Mouse (Mus musculus) ES-E14 (cell line): ENCODE measurements around the gene Actr6. TPM values are rescaled to one million over a fixed set of nuclear protein-coding genes. Genes with fewer than 3 reads are reported as not detected.

ENCODE experiments used
- DNase-seq: peaks from one replicate; pipeline ENCODE4 v3.0.0-alpha.2; 2013; ENCODE audit warnings: low read depth, low spot score
- H3K27ac ChIP-seq: 2 replicates; pipeline ENCODE4 v1.5.1; 2012; ENCODE audit warnings: low read depth, mild to moderate bottlenecking, low read length, moderate library complexity, mixed read lengths; ENCODE audit not compliant: poor library complexity, insufficient read depth, severe bottlenecking
- H3K36me3 ChIP-seq: 2 replicates; pipeline ENCODE4 v1.6.1; 2012; ENCODE audit warnings: mild to moderate bottlenecking, low read length, moderate library complexity, mixed read lengths; ENCODE audit not compliant: control insufficient read depth, poor library complexity, insufficient read depth, severe bottlenecking
- H3K4me1 ChIP-seq, 2 experiments: fragments of 150-350 bp in 1 of 2; sonication (generic) in 1 of 2; 2 replicates each; pipeline ENCODE4 v1.6.1; 2012; ENCODE audit warnings: low read length in 2 of 2, mild to moderate bottlenecking in 1 of 2, mixed read lengths in 1 of 2; ENCODE audit not compliant: control insufficient read depth in 2 of 2, insufficient read depth in 2 of 2, poor library complexity in 1 of 2
- H3K4me3 ChIP-seq, 2 experiments: fragments of 150-350 bp in 1 of 2; sonication (generic) in 1 of 2; 2 replicates each; pipeline ENCODE4 v1.5.1; 2012; ENCODE audit warnings: low read length in 2 of 2, low read depth in 1 of 2, mild to moderate bottlenecking in 1 of 2, mixed read lengths in 1 of 2; ENCODE audit not compliant: insufficient read depth in 1 of 2, poor library complexity in 1 of 2, severe bottlenecking in 1 of 2
- H3K9ac ChIP-seq: 2 replicates; pipeline ENCODE4 v1.6.1; 2012; ENCODE audit warnings: low read depth, mild to moderate bottlenecking, low read length, mixed read lengths; ENCODE audit not compliant: poor library complexity, insufficient read depth, severe bottlenecking
- H3K9me3 ChIP-seq: fragments of 150-350 bp; sonication (generic); 2 replicates; pipeline ENCODE4 v1.6.1; 2012; ENCODE audit warnings: low read depth, mild to moderate bottlenecking, low read length; ENCODE audit not compliant: control insufficient read depth, insufficient read depth
- CHD2 ChIP-seq: IDR thresholded peaks from 2 replicates; pipeline ENCODE4 v1.6.1; 2014; ENCODE audit warnings: mild to moderate bottlenecking, low read depth, low read length, inconsistent platforms
- HCFC1 ChIP-seq: IDR thresholded peaks from 2 replicates; pipeline ENCODE4 v1.6.1; 2012; ENCODE audit warnings: low read length, inconsistent platforms, borderline replicate concordance; ENCODE audit not compliant: insufficient read depth
- MAFK ChIP-seq: IDR thresholded peaks from 2 replicates; pipeline ENCODE4 v1.6.1; 2014; ENCODE audit warnings: mild to moderate bottlenecking, low read depth, low read length, inconsistent platforms; ENCODE audit not compliant: insufficient read depth
- ZC3H11A ChIP-seq: IDR thresholded peaks from 2 replicates; pipeline ENCODE4 v1.6.1; 2012; ENCODE audit warnings: low read depth, mild to moderate bottlenecking, inconsistent platforms, low read length, borderline replicate concordance
- ZNF384 ChIP-seq: IDR thresholded peaks from 2 replicates; pipeline ENCODE4 v1.6.1; 2012; ENCODE audit warnings: low read depth, low read length, inconsistent platforms
- in situ Hi-C, 2 experiments: fragments of 600-800 bp; cut with MboI; formaldehyde crosslinking; loops; one replicate each; pipeline ENCODE4 v1.15.1; 2025; ENCODE audit warnings: low sequenced_read_pairs in 2 of 2, inconsistent platforms in 1 of 2; ENCODE audit not compliant: unreplicated experiment in 2 of 2
- total RNA-seq: library from RNA; depleted of rRNA; stranded (reverse); fragments of 300-350 nt; gene quantifications from 2 replicates; pipeline ENCODE4 v1.2.3, GENCODE M21; 2012

Gene Actr6
- total RNA-seq, 1 experiment = 17.2 TPM

- Histone ChIP-seq H3K4me3 (no peak overlapping the region), H3K9me3 (no peaks in the 10 kb centered on the region), H3K4me1 (peaks cover 0 to 11% of the 10 kb centered on the region in 2 experiments; a peak in 2 of 4 replicates), H3K9ac (no peak overlapping the region), H3K27ac (no peak overlapping the region), H3K36me3 (no peaks in the 10 kb centered on the region)
- no peak for DNase-seq
- in situ Hi-C loops = no loop called here
- no peak for TF ChIP-seq MAFK
These were observed 15.3 kb upstream of the Actr6 start for GRCm38 (mm10) chr10:89747221-89747905.

DNA sequence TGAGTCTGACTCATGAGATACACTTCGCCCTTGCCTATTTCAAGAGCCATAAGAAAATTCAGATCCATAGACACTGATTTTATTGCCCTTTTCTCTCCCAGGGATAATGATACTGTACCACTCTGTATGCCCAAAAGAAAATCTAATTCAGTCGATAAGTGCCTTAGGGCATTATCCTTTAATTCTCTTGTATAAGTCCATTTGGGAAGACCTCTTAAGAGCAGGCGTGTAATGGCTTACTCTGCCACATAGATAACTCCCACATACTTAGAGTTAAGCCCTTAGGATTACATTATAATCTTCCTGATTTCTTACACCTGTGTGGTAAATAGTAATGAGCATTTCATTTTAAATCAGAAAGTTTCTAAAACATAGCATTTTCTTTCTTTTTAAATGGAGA is 14.5 kb upstream of the Actr6 start:
- no peaks in the 10 kb centered on the region for H3K36me3 ChIP-seq
- H3K4me1 ChIP-seq = peaks cover 0 to 11% of the 10 kb centered on the region in 2 experiments; a peak in 2 of 4 replicates
- H3K9ac ChIP-seq = no peak overlapping the region
- H3K4me3 ChIP-seq = no peak overlapping the region
- no peaks in the 10 kb centered on the region for H3K9me3 ChIP-seq
- DNase-seq = no peak
- in situ Hi-C loops = no loop called here
- TF ChIP-seq ZNF384 = no peak
- no peak for TF ChIP-seq HCFC1
- TF ChIP-seq CHD2 = no peak
- TF ChIP-seq MAFK = no peak
- no peak for TF ChIP-seq ZC3H11A
- no peak overlapping the region for H3K27ac ChIP-seq

DNA sequence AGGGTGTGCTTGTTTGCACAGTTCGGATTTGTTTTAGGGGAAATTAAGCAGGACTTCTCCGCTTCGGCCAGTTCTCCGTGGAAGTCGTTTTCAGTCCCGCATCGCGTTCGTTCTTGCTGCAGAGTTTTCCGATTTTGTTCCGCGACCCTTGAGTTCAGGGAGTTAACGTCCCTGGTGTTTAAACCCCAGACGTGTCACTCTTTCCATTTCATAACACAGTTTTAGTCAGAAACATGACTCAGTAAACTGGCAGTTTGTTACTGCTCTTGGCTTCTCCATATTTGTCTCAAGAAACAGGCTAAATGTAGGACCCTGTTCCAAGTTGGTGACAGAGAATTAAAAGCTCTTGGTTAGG is 13.5 kb upstream of the Actr6 start:
- Histone ChIP-seq H3K4me3 (peak overlapping the region; percentile 99 to 100), H3K36me3 (no peaks in the 10 kb centered on the region), H3K27ac (no peak overlapping the region), H3K9ac (peak overlapping the region; percentile 98), H3K9me3 (no peaks in the 10 kb centered on the region), H3K4me1 (peaks cover 0 to 11% of the 10 kb centered on the region in 2 experiments; a peak in 2 of 4 replicates)
- DNase-seq = no peak
- in situ Hi-C loops = no loop called here
- TF ChIP-seq ZC3H11A = no peak
- no peak for TF ChIP-seq CHD2
- no peak for TF ChIP-seq HCFC1
- TF ChIP-seq MAFK = no peak
- TF ChIP-seq ZNF384 = no peak

DNA sequence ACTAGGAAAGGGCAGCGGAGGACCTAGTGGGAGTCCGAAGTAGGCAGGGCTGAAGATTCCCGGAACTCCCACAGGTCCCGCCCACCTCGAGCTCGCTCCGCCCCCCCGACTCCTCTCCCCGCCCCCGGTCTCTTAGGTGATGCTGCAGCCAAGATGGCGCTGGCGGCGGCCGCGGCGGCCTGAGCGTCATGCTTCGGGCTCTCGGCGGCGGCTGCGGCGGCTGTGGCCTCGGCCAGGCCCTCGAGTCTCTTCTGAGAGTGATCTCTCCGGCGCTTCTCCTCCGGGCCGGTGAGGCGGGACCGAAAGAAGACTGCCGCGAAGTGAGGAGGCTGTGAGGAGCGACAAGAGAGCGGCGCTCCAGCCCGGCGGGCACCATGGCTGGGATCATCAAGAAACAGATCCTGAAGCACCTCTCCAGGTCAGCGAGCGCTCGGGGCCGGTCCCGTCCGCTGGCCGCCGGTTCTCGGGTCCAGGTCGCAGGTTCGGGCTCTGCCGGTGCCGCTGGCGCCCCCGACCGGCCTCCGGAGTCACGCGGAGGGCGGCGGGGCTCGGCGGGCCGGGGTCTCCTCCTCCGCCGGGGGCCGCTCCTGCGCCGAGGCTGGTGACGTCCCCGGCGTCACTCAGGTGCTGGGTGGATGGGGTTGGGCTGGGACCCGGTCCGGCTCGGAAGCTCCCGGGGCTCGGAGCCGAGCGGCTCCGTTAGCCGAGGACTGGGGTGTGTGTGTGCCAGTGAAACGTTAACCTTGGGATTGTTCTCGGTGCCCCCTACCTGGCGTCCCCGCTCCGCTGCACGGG is 13.0 kb upstream of the Actr6 start, which contains the start of gene Uhrf1bp1l:
TSS of gene Uhrf1bp1l (plus strand) at position 121 of the 795 bp plus-strand sequence.
- Histone ChIP-seq H3K4me3 (peak within 1 kb of the TSS; percentile 99 to 100), H3K27ac (peak within 1 kb of the TSS; percentile 44; the same call in 1 of the 2 replicates), H3K36me3 (no peaks in the 10 kb centered on the region), H3K9me3 (no peaks in the 10 kb centered on the region), H3K9ac (peak within 1 kb of the TSS; percentile 98), H3K4me1 (peaks cover 0 to 11% of the 10 kb centered on the region in 2 experiments; a peak in 2 of 4 replicates)
- no peak for TF ChIP-seq CHD2
- TF ChIP-seq HCFC1 = 0 out of 2 replicates have a peak, but pooled peaks have one; percentile 29
- no peak for TF ChIP-seq ZNF384
- no peak for TF ChIP-seq MAFK
- in situ Hi-C loops = no loop called here
- DNase-seq = peak; percentile 84
